Mouse (Mus musculus) thymus, adult 2 months (tissue): ENCODE data around the gene Gm13199.

ENCODE experiments used
- CTCF ChIP-seq: fragments of 200-500 bp; IDR thresholded peaks from 2 replicates; pipeline ENCODE4 v1.5.1; 2012; ENCODE audit warnings: mild to moderate bottlenecking, control low read depth, low read length, moderate library complexity, borderline replicate concordance; ENCODE audit not compliant: control insufficient read depth, poor library complexity, insufficient read depth; ENCODE audit errors: extremely low read depth
- POLR2A ChIP-seq: fragments of 200-500 bp; IDR thresholded peaks from 2 replicates; pipeline ENCODE4 v1.6.1; 2012; ENCODE audit warnings: mild to moderate bottlenecking, low read length, control low read depth, moderate library complexity; ENCODE audit not compliant: control insufficient read depth, poor library complexity, insufficient read depth; ENCODE audit errors: extremely low read depth

- TF ChIP-seq POLR2A = no peak
- TF ChIP-seq CTCF = no peak
Measured at GRCm38 (mm10) chr2:5862834-5863233, at the start of gene Gm13199.
